Comparison of ENCODE assay signal across 1 mouse cellular context in the genomic region with DNA sequence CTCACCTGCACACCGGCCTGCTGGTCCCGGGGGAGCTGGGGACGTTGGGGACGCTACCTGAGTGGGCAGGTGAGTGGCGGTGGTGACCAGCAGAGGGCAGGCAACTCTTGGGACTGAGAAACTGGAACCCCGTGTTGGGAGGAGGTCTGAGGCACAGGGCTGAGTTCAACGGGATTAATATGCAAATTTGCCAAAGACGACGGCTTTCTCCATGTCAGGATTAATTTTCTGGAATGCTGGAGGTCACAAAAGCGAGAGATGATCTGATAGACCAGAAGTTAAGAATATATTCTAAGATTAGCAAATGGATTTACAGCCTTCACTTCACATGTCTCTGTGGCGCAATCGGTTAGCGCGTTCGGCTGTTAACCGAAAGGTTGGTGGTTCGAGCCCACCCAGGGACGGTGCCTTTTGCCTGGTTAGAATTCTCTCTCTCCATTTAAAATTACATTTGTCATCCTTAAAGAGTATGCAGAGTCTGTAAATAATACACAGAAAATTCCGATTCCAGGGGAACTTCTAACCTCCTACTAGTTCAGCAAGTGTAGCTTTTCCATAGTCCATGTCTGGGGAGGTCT.
TF ChIP-seq lines count a peak whose summit lies in the region.

No protein-coding gene starts in this region.

TF ChIP-seq in CH12.LX, 34 proteins besides CTCF, POLR2A, EP300 and RAD21:
- TF ChIP-seq JUND (conservative IDR thresholded peaks at IDR 0.05; ENCODE audit: low read depth, low read length), result peak; percentile 30; the same call in 1 of the 2 replicates
- peak; percentile 29; the same call in 1 of the 2 replicates for TF ChIP-seq ETS1 (conservative IDR thresholded peaks at IDR 0.05; ENCODE audit: low read depth, low read length)
- TF ChIP-seq NRF1 (IDR thresholded peaks at IDR 0.05; ENCODE audit: low read depth, low read length), result peak; percentile 68
- peak; percentile 98 for TF ChIP-seq ELF1 (IDR thresholded peaks at IDR 0.05; ENCODE audit: low read depth, low read length)
- no peak for TF ChIP-seq JUN (IDR thresholded peaks at IDR 0.05; ENCODE audit: insufficient read depth, low read depth, low read length)
- peak; percentile 71; the same call in 1 of the 2 replicates for TF ChIP-seq KAT2A (IDR thresholded peaks at IDR 0.05; ENCODE audit: insufficient replicate concordance, low read length)
- 0 out of 2 replicates have a peak, but pooled peaks have one; percentile 4 for TF ChIP-seq SMC3 (IDR thresholded peaks at IDR 0.05; ENCODE audit: low read depth, low read length)
- TF ChIP-seq E2F4 (IDR thresholded peaks at IDR 0.05; ENCODE audit: insufficient replicate concordance, low read depth, low read length), result peak; percentile 90; the same call in 1 of the 2 replicates
- TF ChIP-seq MAZ (IDR thresholded peaks at IDR 0.05; ENCODE audit: low read depth, low read length), result no peak
- TF ChIP-seq ZMIZ1 (IDR thresholded peaks at IDR 0.05; ENCODE audit: low read depth, low read length), result no peak
- peak; percentile 100 for TF ChIP-seq TBP (conservative IDR thresholded peaks at IDR 0.05; ENCODE audit: low read depth, low read length)
- peak; percentile 98 for TF ChIP-seq MAFK (IDR thresholded peaks at IDR 0.05; ENCODE audit: insufficient replicate concordance, low read length)
- no peak for TF ChIP-seq USF1 (IDR thresholded peaks at IDR 0.05; ENCODE audit: low read depth, low read length)
- peak; percentile 80; the same call in 1 of the 2 replicates for TF ChIP-seq RCOR1 (conservative IDR thresholded peaks at IDR 0.05; ENCODE audit: low read depth, low read length)
